ENCODE assay signal across 25 mouse cellular contexts in genomic region chr17:67383635-67384034, GRCm38 (mm10). TPM values are rescaled to one million over a fixed set of nuclear protein-coding genes. Genes with fewer than 3 reads are reported as not detected.
"Had no signal": no experiment of that assay in that cellular context is flagged by ENCODE, and none has a peak within 500 bp of the region (broad histone marks: within the 10 kb centered on the region; RNA-seq: fewer than 3 reads in every experiment).

No protein-coding gene starts in this region.

- H3K27me3 ChIP-seq: heart, embryonic 13.5 days; heart, embryonic 15.5 days; hindbrain, embryonic 13.5 days; hindbrain, embryonic 15.5 days; kidney, embryonic 15.5 days; limb, embryonic 15.5 days; liver, embryonic 12.5 days had no signal

- H3K27ac ChIP-seq: gastrocnemius, adult 2 months; heart, embryonic 10.5 days; heart, embryonic 13.5 days; heart, embryonic 15.5 days; hindbrain, embryonic 13.5 days; hindbrain, embryonic 15.5 days; hindbrain, postnatal 0 days; kidney, postnatal 0 days; limb, embryonic 13.5 days; limb, embryonic 15.5 days; liver, embryonic 12.5 days; liver, embryonic 14.5 days had no signal

- H3K9ac ChIP-seq: heart, embryonic 13.5 days; heart, embryonic 15.5 days; hindbrain, embryonic 13.5 days; hindbrain, embryonic 15.5 days; kidney, embryonic 15.5 days; limb, embryonic 13.5 days; limb, embryonic 15.5 days; liver, embryonic 12.5 days; liver, embryonic 14.5 days had no signal

- H3K4me3 ChIP-seq: gastrocnemius, adult 2 months; heart, embryonic 10.5 days; heart, embryonic 13.5 days; heart, embryonic 15.5 days; hindbrain, embryonic 13.5 days; hindbrain, embryonic 15.5 days; kidney, embryonic 15.5 days; limb, embryonic 13.5 days; limb, embryonic 15.5 days; liver, embryonic 12.5 days had no signal

- H3K36me3 ChIP-seq: heart, embryonic 10.5 days; heart, embryonic 13.5 days; heart, embryonic 15.5 days; hindbrain, embryonic 13.5 days; hindbrain, embryonic 15.5 days; kidney, embryonic 15.5 days; limb, embryonic 13.5 days; limb, embryonic 15.5 days; liver, embryonic 12.5 days had no signal

- H3K4me1 ChIP-seq: heart, embryonic 15.5 days; hindbrain, embryonic 15.5 days; kidney, embryonic 15.5 days; limb, embryonic 13.5 days; limb, embryonic 15.5 days; liver, embryonic 12.5 days had no signal

- ATAC-seq: hindbrain, postnatal 0 days; intestine, embryonic 16.5 days; liver, embryonic 12.5 days had no signal

- H3K9me3 ChIP-seq: heart, embryonic 10.5 days; heart, embryonic 13.5 days; heart, embryonic 15.5 days; hindbrain, embryonic 13.5 days; hindbrain, embryonic 15.5 days; kidney, embryonic 15.5 days; limb, embryonic 13.5 days; limb, embryonic 15.5 days; liver, embryonic 12.5 days had no signal

- H3K4me2 ChIP-seq: heart, embryonic 13.5 days; heart, embryonic 15.5 days; hindbrain, embryonic 13.5 days; hindbrain, embryonic 15.5 days; kidney, embryonic 15.5 days; limb, embryonic 13.5 days; limb, embryonic 15.5 days; liver, embryonic 12.5 days had no signal

- DNase-seq: gastrocnemius, adult 2 months; gastrocnemius, postnatal 10 days; gastrocnemius, postnatal 25 days; heart, postnatal 14 days; heart, postnatal 36 days; kidney, adult 11 months; kidney, postnatal 14 days; kidney, postnatal 36 days; layer of hippocampus, adult 9-11 months; layer of hippocampus, postnatal 36 days; left cerebral cortex, postnatal 4 days had no signal

RNA-seq across cellular contexts. Expression of gene Ptprm, which starts 29.4 kb away (rescaled TPM):
- total RNA-seq: hematopoietic stem cell, adult 5-6 weeks had no signal
